Mouse (Mus musculus) gastrocnemius, adult 18-20 months (tissue): ENCODE measurements around the gene Gm10382. TPM values are rescaled to one million over a fixed set of nuclear protein-coding genes. Genes with fewer than 3 reads are reported as not detected.
A peak's percentile ranks its signal among the peaks of the same experiment; 100 is the strongest.
"Not testable (repeated sequence)": the region's sequence is repeated elsewhere in the genome, so short reads cannot be mapped to it uniquely, and the experiment has no call there.

Experiments
- DNase-seq: peaks from one replicate; pipeline ENCODE4 v3.0.0; 2021; ENCODE audit warnings: low spot score
- total RNA-seq, 2 experiments: library from RNA; stranded (reverse); gene quantifications; 2 replicates each; pipeline ENCODE4 v1.2.3; 2021

The Gm10382 gene
- total RNA-seq, 2 experiments from 2014 or later = 0.24 TPM; not detected in 1

GRCm38 (mm10) chr5:125413763-125414162, 24.6 kb downstream of the Gm10382 start:
- DNase-seq = no peak

- no peak for DNase-seq
These were observed 27.1 kb downstream of the Gm10382 start for GRCm38 (mm10) chr5:125416183-125416582.

- DNase-seq = no peak
These were observed 29.5 kb downstream of the Gm10382 start for GRCm38 (mm10) chr5:125418636-125419035.

GRCm38 (mm10) chr5:125419124-125419523, 30.0 kb downstream of the Gm10382 start:
- DNase-seq = no peak

GRCm38 (mm10) chr5:125425698-125426276, 36.7 kb downstream of the Gm10382 start:
- no peak for DNase-seq

GRCm38 (mm10) chr5:125426343-125426742, 37.2 kb downstream of the Gm10382 start:
- DNase-seq = no peak

GRCm38 (mm10) chr5:125432324-125432723, 43.2 kb downstream of the Gm10382 start:
- DNase-seq = not testable (repeated sequence)

- peak; percentile 93 for DNase-seq
These were observed 44.7 kb downstream of the Gm10382 start, which contains the start of gene Dhx37 for GRCm38 (mm10) chr5:125433793-125434337. TSS of gene Dhx37 (minus strand) at chr5:125434121.

GRCm38 (mm10) chr5:125434347-125434746, 45.2 kb downstream of the Gm10382 start:
- DNase-seq = not testable (repeated sequence)

Other genes with a start within 250 kb of the Gm10382 start
- 100 to 1,000 TPM; 118 to 134 TPM for gene Ncor2, start 210.1 kb upstream of the Gm10382 start, total RNA-seq
- 10 to 100 TPM; 10.0 to 11.0 TPM for gene Scarb1, start 48.2 kb upstream of the Gm10382 start, total RNA-seq
- gene Ubc, start 880 bp downstream of the Gm10382 start, total RNA-seq = 1,000 to 10,000 TPM; 1,764 to 2,031 TPM
- 1 to 10 TPM; 4.5 to 5.1 TPM for gene Dhx37, start 44.8 kb downstream of the Gm10382 start, total RNA-seq
- 1 to 10 TPM; 2.6 to 3.2 TPM for gene Bri3bp, start 52.2 kb downstream of the Gm10382 start, total RNA-seq
- 1 to 10 TPM; 2.4 to 5.0 TPM for gene Aacs, start 86.5 kb downstream of the Gm10382 start, total RNA-seq
- gene Tmem132b, start 142.5 kb downstream of the Gm10382 start, total RNA-seq = 1 to 10 TPM; 1.7 to 5.7 TPM